Mouse (Mus musculus): ENCODE measurements around the gene Slc22a15. TPM values are rescaled to one million over a fixed set of nuclear protein-coding genes. Genes with fewer than 3 reads are reported as not detected.

Slc22a15 gene
- polyA plus RNA-seq, 1 experiment from 2014 or later: 5.0 TPM

DNA sequence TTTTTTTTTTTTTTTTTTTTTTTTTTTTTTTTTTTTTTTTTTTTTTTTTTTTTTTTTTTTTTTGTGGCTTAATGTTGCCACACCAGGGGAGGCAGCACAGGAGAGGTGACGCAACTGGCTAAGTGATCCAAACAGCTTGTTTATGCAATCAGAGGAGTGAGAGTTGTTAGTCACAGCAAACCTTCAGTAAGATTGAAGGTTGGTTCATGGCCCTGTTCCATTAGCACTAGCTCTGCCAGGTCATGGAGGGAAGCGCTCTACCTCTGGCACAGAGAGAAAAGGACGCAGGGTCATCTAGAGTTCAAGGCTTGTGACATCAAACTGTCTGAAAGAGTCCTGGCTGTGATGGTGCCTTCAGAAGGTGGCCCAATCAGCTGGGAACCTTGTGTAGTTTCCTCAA is 24.3 kb upstream of the Slc22a15 start:
- H3K27ac ChIP-seq (ENCODE audit: low read depth, low read length): no peak overlapping the region
- H3K4me3 ChIP-seq (ENCODE audit: low read depth, low read length): no peak overlapping the region
- ATAC-seq (ENCODE audit: low FRiP score) (no peak), DNase-seq (ENCODE audit: low spot score, missing footprints) (no peak)
- no peaks in the 10 kb centered on the region for H3K4me1 ChIP-seq (ENCODE audit: control insufficient read depth, insufficient read depth, low read length)
- 86% methylated on average over 3 of the region's 3 CpGs for WGBS
- H3K36me3 ChIP-seq (ENCODE audit: control insufficient read depth, insufficient read depth, low read length): no peaks in the 10 kb centered on the region
- no peak overlapping the region for H3K9ac ChIP-seq (ENCODE audit: low read length)
- H3K9me3 ChIP-seq (ENCODE audit: control insufficient read depth, low read length): no peaks in the 10 kb centered on the region
- H3K27me3 ChIP-seq (ENCODE audit: control insufficient read depth, insufficient read depth, low read length): no peaks in the 10 kb centered on the region
- no peak overlapping the region for H3K4me2 ChIP-seq

- Histone ChIP-seq H3K9me3 (ENCODE audit: control insufficient read depth, low read length) (no peaks in the 10 kb centered on the region), H3K4me3 (ENCODE audit: low read depth, low read length) (no peak overlapping the region), H3K27me3 (ENCODE audit: control insufficient read depth, insufficient read depth, low read length) (no peaks in the 10 kb centered on the region), H3K27ac (ENCODE audit: low read depth, low read length) (no peak overlapping the region), H3K4me2 (no peak overlapping the region), H3K36me3 (ENCODE audit: control insufficient read depth, insufficient read depth, low read length) (no peaks in the 10 kb centered on the region), H3K4me1 (ENCODE audit: control insufficient read depth, insufficient read depth, low read length) (no peaks in the 10 kb centered on the region), H3K9ac (ENCODE audit: low read length) (no peak overlapping the region)
- DNase-seq (ENCODE audit: low spot score, missing footprints): no peak
- WGBS: 78% methylated on average over 4 of the region's 4 CpGs
- no peak for ATAC-seq (ENCODE audit: low FRiP score)
Measured at GRCm38 (mm10) chr3:101947250-101947649, 23.0 kb upstream of the Slc22a15 start.

- ATAC-seq (ENCODE audit: low FRiP score): no peak
- Histone ChIP-seq H3K4me2 (no peak overlapping the region), H3K9me3 (ENCODE audit: control insufficient read depth, low read length) (no peaks in the 10 kb centered on the region), H3K27me3 (ENCODE audit: control insufficient read depth, insufficient read depth, low read length) (no peaks in the 10 kb centered on the region), H3K9ac (ENCODE audit: low read length) (no peak overlapping the region), H3K27ac (ENCODE audit: low read depth, low read length) (no peak overlapping the region), H3K36me3 (ENCODE audit: control insufficient read depth, insufficient read depth, low read length) (no peaks in the 10 kb centered on the region), H3K4me1 (ENCODE audit: control insufficient read depth, insufficient read depth, low read length) (no peaks in the 10 kb centered on the region), H3K4me3 (ENCODE audit: low read depth, low read length) (no peak overlapping the region)
- no peak for DNase-seq (ENCODE audit: low spot score, missing footprints)
- 82% methylated on average over 5 of the region's 5 CpGs for WGBS
Measured at GRCm38 (mm10) chr3:101945257-101945656, 21.0 kb upstream of the Slc22a15 start.

DNA sequence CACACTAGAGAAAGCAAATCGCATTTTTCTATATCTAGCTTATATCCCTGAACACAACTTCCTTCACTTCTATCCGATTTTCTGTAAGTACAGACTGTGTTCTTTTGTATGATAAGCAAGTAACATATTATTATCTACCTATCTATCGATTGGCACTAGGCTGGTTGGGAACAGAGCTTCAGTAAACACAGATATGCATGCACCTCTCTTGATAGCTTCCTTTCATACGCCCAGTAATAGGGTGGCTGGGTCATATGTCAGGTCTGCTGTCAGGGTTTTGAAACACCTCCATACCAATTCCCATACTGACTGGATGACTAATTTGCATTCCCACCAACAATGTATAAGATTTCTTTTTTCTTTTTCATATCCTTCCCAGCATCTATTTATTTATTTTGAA is 16.2 kb upstream of the Slc22a15 start:
- Histone ChIP-seq H3K4me1 (ENCODE audit: control insufficient read depth, insufficient read depth, low read length) (no peaks in the 10 kb centered on the region), H3K4me3 (ENCODE audit: low read depth, low read length) (no peak overlapping the region), H3K9me3 (ENCODE audit: control insufficient read depth, low read length) (no peaks in the 10 kb centered on the region), H3K36me3 (ENCODE audit: control insufficient read depth, insufficient read depth, low read length) (no peaks in the 10 kb centered on the region), H3K9ac (ENCODE audit: low read length) (no peak overlapping the region), H3K27me3 (ENCODE audit: control insufficient read depth, insufficient read depth, low read length) (no peaks in the 10 kb centered on the region), H3K4me2 (no peak overlapping the region), H3K27ac (ENCODE audit: low read depth, low read length) (no peak overlapping the region)
- no peak for DNase-seq (ENCODE audit: low spot score, missing footprints)
- no peak for ATAC-seq (ENCODE audit: low FRiP score)
- 81% methylated on average over 4 of the region's 4 CpGs for WGBS

DNA sequence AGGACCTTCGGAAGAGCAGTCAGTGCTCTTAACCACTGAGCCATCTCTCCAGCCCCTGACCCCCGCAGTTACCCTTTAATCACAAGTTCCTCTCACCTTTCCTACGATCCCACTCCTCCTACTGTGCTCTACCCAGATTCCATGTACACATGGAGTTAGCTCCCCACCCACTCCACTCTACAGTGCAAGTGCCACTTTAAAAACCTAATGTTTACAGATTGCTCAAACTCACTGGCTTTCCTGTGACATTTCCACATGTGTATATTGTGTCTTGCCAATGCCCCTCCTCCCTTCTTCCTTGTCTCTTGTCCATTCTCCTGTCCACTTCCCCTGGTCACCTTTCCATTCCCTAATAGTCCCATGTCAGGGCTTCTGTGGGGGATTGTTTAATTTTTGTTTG is 15.6 kb upstream of the Slc22a15 start:
- ATAC-seq (ENCODE audit: low FRiP score): no peak
- Histone ChIP-seq H3K9ac (ENCODE audit: low read length) (no peak overlapping the region), H3K4me2 (no peak overlapping the region), H3K27me3 (ENCODE audit: control insufficient read depth, insufficient read depth, low read length) (no peaks in the 10 kb centered on the region), H3K9me3 (ENCODE audit: control insufficient read depth, low read length) (no peaks in the 10 kb centered on the region), H3K27ac (ENCODE audit: low read depth, low read length) (no peak overlapping the region), H3K4me3 (ENCODE audit: low read depth, low read length) (no peak overlapping the region), H3K4me1 (ENCODE audit: control insufficient read depth, insufficient read depth, low read length) (no peaks in the 10 kb centered on the region), H3K36me3 (ENCODE audit: control insufficient read depth, insufficient read depth, low read length) (no peaks in the 10 kb centered on the region)
- DNase-seq (ENCODE audit: low spot score, missing footprints): no peak
- 82% methylated on average over 3 of the region's 3 CpGs for WGBS

- no peaks in the 10 kb centered on the region for H3K9me3 ChIP-seq (ENCODE audit: control insufficient read depth, low read length)
- ATAC-seq (ENCODE audit: low FRiP score): no peak
Measured at GRCm38 (mm10) chr3:101939152-101939551, 14.9 kb upstream of the Slc22a15 start.

DNA sequence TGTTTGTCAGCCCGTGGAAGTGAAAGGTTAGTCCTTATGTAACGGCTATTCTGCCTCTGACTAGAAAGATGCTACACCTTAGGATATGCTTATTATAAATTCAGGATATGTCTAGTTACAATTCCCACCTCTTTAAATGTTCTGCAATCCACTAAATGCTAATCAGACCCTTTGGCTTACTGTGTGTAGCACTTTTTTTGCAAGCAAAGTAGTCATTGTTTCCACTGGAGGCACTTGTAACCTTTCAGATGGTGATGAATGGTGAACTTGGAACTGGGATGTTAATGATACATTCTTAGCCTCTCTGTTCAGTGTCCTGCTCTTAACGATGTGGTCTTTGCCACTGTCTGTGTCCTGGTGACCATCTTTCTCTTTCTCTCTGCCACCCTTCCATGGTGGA is 12.1 kb upstream of the Slc22a15 start:
- Histone ChIP-seq H3K4me1 (ENCODE audit: control insufficient read depth, insufficient read depth, low read length) (no peaks in the 10 kb centered on the region), H3K36me3 (ENCODE audit: control insufficient read depth, insufficient read depth, low read length) (no peaks in the 10 kb centered on the region), H3K27me3 (ENCODE audit: control insufficient read depth, insufficient read depth, low read length) (no peaks in the 10 kb centered on the region), H3K4me3 (ENCODE audit: low read depth, low read length) (no peak overlapping the region), H3K4me2 (no peak overlapping the region), H3K27ac (ENCODE audit: low read depth, low read length) (no peak overlapping the region), H3K9me3 (ENCODE audit: control insufficient read depth, low read length) (no peaks in the 10 kb centered on the region), H3K9ac (ENCODE audit: low read length) (no peak overlapping the region)
- WGBS: 74% methylated on average over 3 of the region's 3 CpGs
- ATAC-seq (ENCODE audit: low FRiP score) (no peak), DNase-seq (ENCODE audit: low spot score, missing footprints) (no peak)

More at GRCm38 (mm10) chr3:101939152-101939551, 14.9 kb upstream of the Slc22a15 start:
- 69% methylated on average over 7 of the region's 7 CpGs for WGBS
- H3K36me3 ChIP-seq (ENCODE audit: control insufficient read depth, insufficient read depth, low read length): no peaks in the 10 kb centered on the region
- H3K9ac ChIP-seq (ENCODE audit: low read length): no peak overlapping the region
- no peak overlapping the region for H3K4me2 ChIP-seq
- no peak overlapping the region for H3K27ac ChIP-seq (ENCODE audit: low read depth, low read length)
- H3K27me3 ChIP-seq (ENCODE audit: control insufficient read depth, insufficient read depth, low read length): no peaks in the 10 kb centered on the region
- no peaks in the 10 kb centered on the region for H3K4me1 ChIP-seq (ENCODE audit: control insufficient read depth, insufficient read depth, low read length)
- no peak overlapping the region for H3K4me3 ChIP-seq (ENCODE audit: low read depth, low read length)
- DNase-seq (ENCODE audit: low spot score, missing footprints): no peak

DNA sequence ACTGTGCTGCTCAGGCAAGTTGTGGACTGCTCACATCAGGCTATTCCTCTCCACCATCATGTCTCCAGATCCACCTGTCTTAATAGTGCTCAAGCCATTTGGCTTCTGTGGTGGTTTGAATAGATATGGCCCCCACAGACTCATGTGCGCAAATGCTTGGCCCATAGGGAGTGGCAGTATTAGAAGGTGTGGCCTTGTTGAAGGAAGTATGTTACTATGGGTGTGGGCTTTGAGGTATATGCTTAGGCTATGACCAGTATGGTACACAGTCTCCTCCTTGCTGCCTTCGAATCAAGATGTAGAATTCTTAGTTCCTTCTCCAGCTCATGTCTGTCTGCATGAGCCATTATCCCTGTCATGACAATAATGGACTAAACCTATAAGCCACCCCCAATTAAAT is 9.6 kb upstream of the Slc22a15 start:
- H3K9ac ChIP-seq (ENCODE audit: low read length): no peak overlapping the region
- WGBS: 91% methylated on average over 2 of the region's 2 CpGs
- DNase-seq (ENCODE audit: low spot score, missing footprints): no peak
- H3K36me3 ChIP-seq (ENCODE audit: control insufficient read depth, insufficient read depth, low read length): no peaks in the 10 kb centered on the region
- no peaks in the 10 kb centered on the region for H3K9me3 ChIP-seq (ENCODE audit: control insufficient read depth, low read length)
- H3K4me3 ChIP-seq (ENCODE audit: low read depth, low read length): no peak overlapping the region
- H3K27me3 ChIP-seq (ENCODE audit: control insufficient read depth, insufficient read depth, low read length): no peaks in the 10 kb centered on the region
- no peak overlapping the region for H3K27ac ChIP-seq (ENCODE audit: low read depth, low read length)
- no peak for ATAC-seq (ENCODE audit: low FRiP score)
- H3K4me2 ChIP-seq: no peak overlapping the region
- H3K4me1 ChIP-seq (ENCODE audit: control insufficient read depth, insufficient read depth, low read length): no peaks in the 10 kb centered on the region

- WGBS: 51% methylated on average over 4 of the region's 4 CpGs
- no peak overlapping the region for H3K4me2 ChIP-seq
- no peaks in the 10 kb centered on the region for H3K27me3 ChIP-seq (ENCODE audit: control insufficient read depth, insufficient read depth, low read length)
- no peaks in the 10 kb centered on the region for H3K9me3 ChIP-seq (ENCODE audit: control insufficient read depth, low read length)
- DNase-seq (ENCODE audit: low spot score, missing footprints): no peak
- peak; percentile 25; the same call in 1 of the 2 replicates for ATAC-seq (ENCODE audit: low FRiP score)
- H3K9ac ChIP-seq (ENCODE audit: low read length): no peak overlapping the region
- H3K36me3 ChIP-seq (ENCODE audit: control insufficient read depth, insufficient read depth, low read length): no peaks in the 10 kb centered on the region
- H3K27ac ChIP-seq (ENCODE audit: low read depth, low read length): no peak overlapping the region
- peaks cover 2% of the 10 kb centered on the region; the same call in 1 of the 2 replicates for H3K4me1 ChIP-seq (ENCODE audit: control insufficient read depth, insufficient read depth, low read length)
- H3K4me3 ChIP-seq (ENCODE audit: low read depth, low read length): no peak overlapping the region
Measured at GRCm38 (mm10) chr3:101929105-101929876, 5.0 kb upstream of the Slc22a15 start.

All from midbrain, embryonic 11.5 days (tissue).